Mouse (Mus musculus): ENCODE data around the gene Tsc22d1. TPM values are rescaled to one million over a fixed set of nuclear protein-coding genes. Genes with fewer than 3 reads are reported as not detected.

The Tsc22d1 gene
- polyA plus RNA-seq, 1 experiment: 153 TPM

GRCm38 (mm10) chr14:76471301-76471700 lies 56.5 kb downstream of the Tsc22d1 start:
- no peak for TF ChIP-seq POLR2A (IDR thresholded peaks at IDR 0.05; ENCODE audit: low read depth, low read length)
- TF ChIP-seq CTCF (conservative IDR thresholded peaks at IDR 0.05; ENCODE audit: insufficient read depth, insufficient read length, low read depth, low read length): no peak
- no peak overlapping the region for H3K27ac ChIP-seq (ENCODE audit: insufficient read depth, low read depth, low read length)
- 53% methylated on average over 19 of the region's 19 CpGs for WGBS
- peak; percentile 22 for DNase-seq
- H3K36me3 ChIP-seq (ENCODE audit: control insufficient read depth, insufficient read depth, low read length): no peaks in the 10 kb centered on the region
- no peak overlapping the region; the same call in 1 of the 2 replicates for H3K4me3 ChIP-seq (ENCODE audit: insufficient read depth, low read depth, low read length)
- H3K27me3 ChIP-seq (replicated peaks; ENCODE audit: control insufficient read depth, insufficient read depth, low read length): no peaks in the 10 kb centered on the region
- H3K4me1 ChIP-seq (ENCODE audit: control insufficient read depth, insufficient read depth, low read length): peaks cover 3% of the 10 kb centered on the region; the same call in 1 of the 2 replicates

- TF ChIP-seq CTCF (conservative IDR thresholded peaks at IDR 0.05; ENCODE audit: insufficient read depth, insufficient read length, low read depth, low read length): no peak
- WGBS: 80% methylated on average over 8 of the region's 8 CpGs
- H3K27me3 ChIP-seq (replicated peaks; ENCODE audit: control insufficient read depth, insufficient read depth, low read length): no peaks in the 10 kb centered on the region
- no peak overlapping the region for H3K4me3 ChIP-seq (ENCODE audit: insufficient read depth, low read depth, low read length)
- no peaks in the 10 kb centered on the region; the same call in 1 of the 2 replicates for H3K4me1 ChIP-seq (ENCODE audit: control insufficient read depth, insufficient read depth, low read length)
- H3K27ac ChIP-seq (ENCODE audit: insufficient read depth, low read depth, low read length): no peak overlapping the region
- no peaks in the 10 kb centered on the region for H3K36me3 ChIP-seq (ENCODE audit: control insufficient read depth, insufficient read depth, low read length)
- DNase-seq: no peak
These were observed 57.7 kb downstream of the Tsc22d1 start for GRCm38 (mm10) chr14:76472487-76472886.

GRCm38 (mm10) chr14:76473404-76473803 lies 58.6 kb downstream of the Tsc22d1 start:
- Histone ChIP-seq H3K4me3 (ENCODE audit: insufficient read depth, low read depth, low read length) (no peak overlapping the region), H3K27ac (ENCODE audit: insufficient read depth, low read depth, low read length) (no peak overlapping the region), H3K4me1 (ENCODE audit: control insufficient read depth, insufficient read depth, low read length) (no peaks in the 10 kb centered on the region; the same call in 1 of the 2 replicates), H3K36me3 (ENCODE audit: control insufficient read depth, insufficient read depth, low read length) (no peaks in the 10 kb centered on the region), H3K27me3 (replicated peaks; ENCODE audit: control insufficient read depth, insufficient read depth, low read length) (no peaks in the 10 kb centered on the region)
- WGBS: 14% methylated on average over 2 of the region's 2 CpGs
- TF ChIP-seq POLR2A (IDR thresholded peaks at IDR 0.05; ENCODE audit: low read depth, low read length): no peak
- peak; percentile 34 for TF ChIP-seq CTCF (conservative IDR thresholded peaks at IDR 0.05; ENCODE audit: insufficient read depth, insufficient read length, low read depth, low read length)
- peak; percentile 63 for DNase-seq

- peak; percentile 43 for DNase-seq
- WGBS: 44% methylated on average over 1 of the region's 1 CpGs
- H3K27ac ChIP-seq (ENCODE audit: insufficient read depth, low read depth, low read length): no peak overlapping the region
- H3K36me3 ChIP-seq (ENCODE audit: control insufficient read depth, insufficient read depth, low read length): no peaks in the 10 kb centered on the region
- TF ChIP-seq POLR2A (IDR thresholded peaks at IDR 0.05; ENCODE audit: low read depth, low read length): no peak
- 0 out of 2 replicates have a peak, but pooled peaks have one; percentile 13 for TF ChIP-seq CTCF (conservative IDR thresholded peaks at IDR 0.05; ENCODE audit: insufficient read depth, insufficient read length, low read depth, low read length)
- no peaks in the 10 kb centered on the region; the same call in 1 of the 2 replicates for H3K4me1 ChIP-seq (ENCODE audit: control insufficient read depth, insufficient read depth, low read length)
- H3K4me3 ChIP-seq (ENCODE audit: insufficient read depth, low read depth, low read length): no peak overlapping the region
- no peaks in the 10 kb centered on the region for H3K27me3 ChIP-seq (replicated peaks; ENCODE audit: control insufficient read depth, insufficient read depth, low read length)
These were observed 59.4 kb downstream of the Tsc22d1 start for GRCm38 (mm10) chr14:76474165-76474564.

DNA sequence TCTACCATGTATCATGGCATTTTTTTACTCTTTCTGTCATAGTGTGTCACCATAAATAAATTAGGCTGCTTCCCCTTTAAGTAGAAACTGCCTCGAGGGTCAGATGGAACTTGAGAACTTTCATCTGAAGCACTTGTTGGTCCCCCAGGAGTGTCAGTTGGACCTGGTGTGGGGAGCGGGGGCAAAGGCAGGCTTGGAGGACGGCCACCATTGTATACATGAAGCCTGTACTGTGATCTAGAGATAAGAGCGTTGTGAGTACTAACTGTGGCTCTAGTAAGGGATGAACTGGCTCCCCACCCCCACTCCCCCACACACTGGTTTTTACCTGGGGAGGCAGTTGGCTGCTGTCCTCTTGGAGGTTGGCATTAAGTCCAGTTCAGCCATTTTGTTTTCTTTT lies 62.0 kb downstream of the Tsc22d1 start:
- H3K27me3 ChIP-seq (replicated peaks; ENCODE audit: control insufficient read depth, insufficient read depth, low read length): no peaks in the 10 kb centered on the region
- no peaks in the 10 kb centered on the region for H3K36me3 ChIP-seq (ENCODE audit: control insufficient read depth, insufficient read depth, low read length)
- no peak for DNase-seq
- H3K4me3 ChIP-seq (ENCODE audit: insufficient read depth, low read depth, low read length): no peak overlapping the region
- H3K4me1 ChIP-seq (ENCODE audit: control insufficient read depth, insufficient read depth, low read length): peaks cover 7% of the 10 kb centered on the region; the same call in 1 of the 2 replicates
- TF ChIP-seq POLR2A (IDR thresholded peaks at IDR 0.05; ENCODE audit: low read depth, low read length) (no peak), CTCF (conservative IDR thresholded peaks at IDR 0.05; ENCODE audit: insufficient read depth, insufficient read length, low read depth, low read length) (no peak)
- no peak overlapping the region for H3K27ac ChIP-seq (ENCODE audit: insufficient read depth, low read depth, low read length)
- 50% methylated on average over 4 of the region's 4 CpGs for WGBS

DNA sequence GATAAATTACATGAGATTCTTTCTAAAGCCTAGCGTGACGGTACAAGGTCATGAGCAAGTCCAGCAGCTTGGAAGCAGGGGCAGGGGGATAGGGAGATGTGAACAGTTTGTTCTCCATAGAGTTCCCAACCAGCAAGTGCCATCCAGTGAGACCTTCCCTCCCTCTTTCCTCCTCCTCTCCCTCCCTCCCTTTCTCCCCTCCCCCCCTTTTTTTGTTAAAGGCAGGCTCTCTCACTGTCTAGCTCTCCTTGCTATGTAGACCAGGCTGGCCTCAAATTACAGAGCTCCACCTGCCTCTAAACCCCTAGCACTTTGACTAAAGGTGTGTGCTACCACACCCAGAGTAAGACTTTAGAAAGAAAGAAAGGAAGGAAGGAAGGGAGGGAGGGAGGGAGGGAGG lies 63.3 kb downstream of the Tsc22d1 start:
- Histone ChIP-seq H3K4me3 (ENCODE audit: insufficient read depth, low read depth, low read length) (no peak overlapping the region), H3K36me3 (ENCODE audit: control insufficient read depth, insufficient read depth, low read length) (no peaks in the 10 kb centered on the region), H3K27me3 (replicated peaks; ENCODE audit: control insufficient read depth, insufficient read depth, low read length) (no peaks in the 10 kb centered on the region), H3K27ac (ENCODE audit: insufficient read depth, low read depth, low read length) (no peak overlapping the region), H3K4me1 (ENCODE audit: control insufficient read depth, insufficient read depth, low read length) (peaks cover 7% of the 10 kb centered on the region; the same call in 1 of the 2 replicates)
- 65% methylated on average over 2 of the region's 2 CpGs for WGBS
- no peak for DNase-seq
- TF ChIP-seq CTCF (conservative IDR thresholded peaks at IDR 0.05; ENCODE audit: insufficient read depth, insufficient read length, low read depth, low read length) (no peak), POLR2A (IDR thresholded peaks at IDR 0.05; ENCODE audit: low read depth, low read length) (no peak)

DNA sequence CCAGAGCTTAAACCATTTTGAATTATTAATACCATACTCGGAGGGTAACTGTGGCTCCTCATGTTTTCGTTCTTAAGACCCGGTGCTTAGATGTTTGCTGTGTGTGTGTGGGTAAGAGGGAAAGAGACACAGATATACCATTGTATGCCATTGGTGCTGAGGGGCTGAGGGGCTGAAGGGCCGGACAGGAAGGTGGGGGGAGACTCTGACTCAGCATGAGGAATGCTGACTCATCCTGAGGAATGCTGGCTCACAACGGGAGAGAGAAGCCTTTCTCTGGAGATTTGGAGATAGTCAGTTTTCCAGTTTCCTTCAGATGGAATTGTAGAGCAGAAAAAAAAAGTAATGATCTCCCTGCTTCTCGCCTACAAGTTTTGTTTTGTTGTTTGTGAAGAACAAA lies 63.9 kb downstream of the Tsc22d1 start:
- TF ChIP-seq POLR2A (IDR thresholded peaks at IDR 0.05; ENCODE audit: low read depth, low read length): no peak
- TF ChIP-seq CTCF (conservative IDR thresholded peaks at IDR 0.05; ENCODE audit: insufficient read depth, insufficient read length, low read depth, low read length): no peak
- Histone ChIP-seq H3K4me1 (ENCODE audit: control insufficient read depth, insufficient read depth, low read length) (peaks cover 7% of the 10 kb centered on the region; the same call in 1 of the 2 replicates), H3K27me3 (replicated peaks; ENCODE audit: control insufficient read depth, insufficient read depth, low read length) (no peaks in the 10 kb centered on the region), H3K27ac (ENCODE audit: insufficient read depth, low read depth, low read length) (no peak overlapping the region), H3K36me3 (ENCODE audit: control insufficient read depth, insufficient read depth, low read length) (no peaks in the 10 kb centered on the region), H3K4me3 (ENCODE audit: insufficient read depth, low read depth, low read length) (no peak overlapping the region)
- DNase-seq: no peak
- WGBS: 40% methylated on average over 6 of the region's 6 CpGs
